Mouse (Mus musculus): ENCODE measurements around the gene Utp11.

Utp11 gene

GRCm38 (mm10) chr4:124703881-124704796 is 10.7 kb upstream of the Utp11 start:
- DNase-seq: peak; percentile 67

- peak; percentile 47 for DNase-seq
Measured at GRCm38 (mm10) chr4:124703406-124703805, 10.0 kb upstream of the Utp11 start.

- DNase-seq: no peak
Measured at GRCm38 (mm10) chr4:124701916-124702315, 8.5 kb upstream of the Utp11 start.

GRCm38 (mm10) chr4:124701052-124701845 is 7.8 kb upstream of the Utp11 start:
- peak; percentile 59 for DNase-seq

GRCm38 (mm10) chr4:124700248-124700971 is 7.0 kb upstream of the Utp11 start, which contains the start of gene Fhl3:
Gene Fhl3, plus strand, starts transcription at chr4:124700701.
- peak; percentile 80 for DNase-seq

GRCm38 (mm10) chr4:124699791-124700190 is 6.4 kb upstream of the Utp11 start:
- peak; percentile 24 for DNase-seq

- peak; percentile 54 for DNase-seq
Measured at GRCm38 (mm10) chr4:124695786-124696516, 2.6 kb upstream of the Utp11 start.

GRCm38 (mm10) chr4:124694572-124694971 is 1.2 kb upstream of the Utp11 start:
- DNase-seq: no peak

GRCm38 (mm10) chr4:124692416-124692861 is 961 bp downstream of the Utp11 start:
- no peak for DNase-seq

- DNase-seq: no peak
Measured at GRCm38 (mm10) chr4:124691455-124691854, 1.9 kb downstream of the Utp11 start.

GRCm38 (mm10) chr4:124685897-124686402 is 7.5 kb downstream of the Utp11 start:
- no peak for DNase-seq

GRCm38 (mm10) chr4:124685453-124685852 is 7.9 kb downstream of the Utp11 start:
- DNase-seq: no peak

GRCm38 (mm10) chr4:124685004-124685403 is 8.4 kb downstream of the Utp11 start:
- no peak for DNase-seq

GRCm38 (mm10) chr4:124683474-124683873 is 9.9 kb downstream of the Utp11 start:
- no peak for DNase-seq

GRCm38 (mm10) chr4:124682270-124682669 is 11.1 kb downstream of the Utp11 start:
- peak; percentile 17 for DNase-seq

GRCm38 (mm10) chr4:124675958-124676357 is 17.4 kb downstream of the Utp11 start:
- DNase-seq: no peak

GRCm38 (mm10) chr4:124675037-124675436 is 18.4 kb downstream of the Utp11 start:
- peak; percentile 55 for DNase-seq

GRCm38 (mm10) chr4:124674334-124675032 is 18.9 kb downstream of the Utp11 start:
- DNase-seq: no peak

GRCm38 (mm10) chr4:124672347-124673320 is 20.8 kb downstream of the Utp11 start:
- no peak for DNase-seq

- DNase-seq: no peak
Measured at GRCm38 (mm10) chr4:124671583-124671982, 21.8 kb downstream of the Utp11 start.
